Mouse (Mus musculus) liver, postnatal 0 days (tissue): ENCODE measurements at regions not wholly inside any gene's neighbourhood (a gene's known extent, or its start where the extent isn't known, plus 50 kb on each side); places are given as distances from the start of the nearest gene placed in this dataset.

Experiments
- ATAC-seq: fragments of 200-750 bp; cut with Nextera tagmentation; 2 replicates; pipeline ENCODE4 v1.8.0; 2017; ENCODE audit warnings: mild to moderate bottlenecking, moderate library complexity
- DNase-seq: peaks from one replicate; pipeline ENCODE4 v3.0.0-alpha.2; 2016
- H3K27ac ChIP-seq: fragments of 300-500 bp; sonication (generic); 2 replicates; pipeline ENCODE4 v1.5.1; 2014; ENCODE audit warnings: antibody characterized with exemption, moderate library complexity, mild to moderate bottlenecking, low read depth
- H3K27me3 ChIP-seq: fragments of 300-500 bp; sonication (generic); 2 replicates; pipeline ENCODE4 v1.6.1; 2014; ENCODE audit warnings: low read length, control low read depth, mixed read lengths; ENCODE audit not compliant: insufficient read depth
- H3K36me3 ChIP-seq: fragments of 300-500 bp; sonication (generic); replicated peaks from 2 replicates; pipeline ENCODE4 v1.6.1; 2014; ENCODE audit warnings: mild to moderate bottlenecking, control low read depth, low read length, moderate library complexity, mixed read lengths; ENCODE audit not compliant: insufficient read depth
- H3K4me1 ChIP-seq: fragments of 300-500 bp; sonication (generic); 2 replicates; pipeline ENCODE4 v1.6.1; 2014; ENCODE audit warnings: antibody characterized with exemption, mild to moderate bottlenecking, control low read depth; ENCODE audit not compliant: insufficient read depth
- H3K4me2 ChIP-seq: fragments of 300-500 bp; sonication (generic); 2 replicates; pipeline ENCODE4 v1.6.1; 2014; ENCODE audit warnings: low read depth, mild to moderate bottlenecking, low read length, moderate library complexity, mixed read lengths
- H3K4me3 ChIP-seq: fragments of 300-500 bp; sonication (generic); 2 replicates; pipeline ENCODE4 v1.5.1; 2014; ENCODE audit warnings: low read depth, low read length
- H3K9ac ChIP-seq: fragments of 300-500 bp; sonication (generic); replicated peaks from 2 replicates; pipeline ENCODE4 v1.6.1; 2014; ENCODE audit warnings: mild to moderate bottlenecking, moderate library complexity
- H3K9me3 ChIP-seq: fragments of 300-500 bp; sonication (generic); 2 replicates; pipeline ENCODE4 v1.6.1; 2016; ENCODE audit warnings: mild to moderate bottlenecking, control low read depth, low read length, mixed read lengths
- CTCF ChIP-seq: sonication (generic); IDR thresholded peaks from 2 replicates; pipeline ENCODE4 v1.5.1; 2016; ENCODE audit warnings: antibody characterized with exemption, low read depth
- EP300 ChIP-seq: IDR thresholded peaks from 2 replicates; pipeline ENCODE4 v1.6.1; 2016; ENCODE audit warnings: antibody characterized with exemption, low read depth, mild to moderate bottlenecking
- whole genome bisulfite sequencing: fragments of 180-500 bp; shearing (Covaris S2); extraction: QIAGEN DNeasy Blood & Tissue Kit; methylation state at CpG from one replicate; pipeline ENCODE4 v1.1.7; 2014; ENCODE audit not compliant: insufficient replicate concordance; 5-methylcytosine and 5-hydroxymethylcytosine counted together

- H3K4me1 ChIP-seq, result no peaks in the 10 kb centered on the region
- H3K4me2 ChIP-seq, result no peak overlapping the region
- H3K9me3 ChIP-seq, result no peaks in the 10 kb centered on the region
- DNase-seq (no peak), ATAC-seq (no peak)
- no peak overlapping the region for H3K4me3 ChIP-seq
- H3K27ac ChIP-seq, result no peak overlapping the region
- TF ChIP-seq EP300 (no peak), CTCF (no peak)
- no peak overlapping the region for H3K9ac ChIP-seq
- H3K27me3 ChIP-seq, result no peaks in the 10 kb centered on the region
- 61% methylated on average over 1 of the region's 1 CpGs for WGBS
- H3K36me3 ChIP-seq, result no peaks in the 10 kb centered on the region
Observed at GRCm38 (mm10) chr1:97496915-97497314, 165.0 kb downstream of the D1Ertd622e start.

- ATAC-seq, result peak; percentile 75
- H3K27ac ChIP-seq, result no peak overlapping the region
- H3K4me2 ChIP-seq, result no peak overlapping the region
- H3K9ac ChIP-seq, result no peak overlapping the region
- no peaks in the 10 kb centered on the region for H3K9me3 ChIP-seq
- H3K27me3 ChIP-seq, result no peaks in the 10 kb centered on the region
- H3K36me3 ChIP-seq, result no peaks in the 10 kb centered on the region
- TF ChIP-seq EP300, result no peak
- no peak for TF ChIP-seq CTCF
- no peak for DNase-seq
- H3K4me3 ChIP-seq, result no peak overlapping the region
- no peaks in the 10 kb centered on the region for H3K4me1 ChIP-seq
- 31% methylated on average over 2 of the region's 2 CpGs for WGBS
Observed at GRCm38 (mm10) chr1:97479921-97480320, 182.0 kb downstream of the D1Ertd622e start.
